Mouse (Mus musculus) induced T-regulatory cell, adult 2 months (primary cell): ENCODE measurements around the gene 9930104L06Rik.
"Not testable (repeated sequence)": the region's sequence is repeated elsewhere in the genome, so short reads cannot be mapped to it uniquely, and the experiment has no call there.

Source experiments
- DNase-seq: peaks from one replicate; pipeline ENCODE4 v3.0.0-alpha.2; 2012; ENCODE audit warnings: low read depth

The 9930104L06Rik gene

DNA sequence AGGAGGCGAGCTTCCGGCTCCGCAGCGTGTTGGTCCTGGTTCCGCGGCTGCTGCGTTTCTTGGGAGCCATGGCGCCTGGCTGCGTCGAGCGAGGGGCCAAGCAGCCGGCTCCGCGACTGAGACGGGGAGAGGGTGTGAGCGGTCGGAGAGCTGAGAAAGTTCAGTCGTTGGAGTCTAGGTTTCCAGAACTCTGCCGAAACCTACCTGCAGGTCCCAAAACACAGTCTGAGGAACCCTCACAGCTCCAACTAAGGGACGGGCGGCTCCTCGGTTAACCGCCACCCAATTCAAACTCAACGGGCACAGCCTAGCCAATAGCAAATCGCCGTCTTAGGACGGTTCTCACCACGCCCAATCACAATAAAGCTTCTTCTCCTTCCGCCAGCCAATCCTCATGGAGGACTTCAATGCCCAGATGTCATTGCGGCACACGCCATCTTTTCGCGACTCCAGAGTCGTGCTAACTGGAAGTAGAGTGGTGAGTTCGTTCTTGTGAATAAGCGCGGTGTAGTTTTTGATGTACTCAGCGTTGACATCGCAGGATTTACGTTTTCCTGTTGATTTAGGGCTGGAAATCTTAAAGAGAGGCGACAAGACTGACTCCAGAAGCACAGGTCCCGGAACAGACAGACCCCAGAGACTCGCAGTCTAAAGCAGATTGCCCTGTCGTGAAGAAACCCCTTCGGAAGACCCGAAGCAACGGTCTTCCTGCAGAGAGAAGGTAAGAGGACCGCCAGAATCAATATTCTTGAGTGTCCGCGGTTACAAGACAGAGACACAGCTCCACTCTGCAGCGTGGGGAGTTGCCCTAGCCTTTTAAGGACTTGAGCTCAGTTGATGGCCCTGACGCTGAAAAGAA, at the start of gene 9930104L06Rik:
Gene 9930104L06Rik (plus strand): TSS at position 436 of the 859 bp plus-strand sequence.
- peak; percentile 99 for DNase-seq

DNA sequence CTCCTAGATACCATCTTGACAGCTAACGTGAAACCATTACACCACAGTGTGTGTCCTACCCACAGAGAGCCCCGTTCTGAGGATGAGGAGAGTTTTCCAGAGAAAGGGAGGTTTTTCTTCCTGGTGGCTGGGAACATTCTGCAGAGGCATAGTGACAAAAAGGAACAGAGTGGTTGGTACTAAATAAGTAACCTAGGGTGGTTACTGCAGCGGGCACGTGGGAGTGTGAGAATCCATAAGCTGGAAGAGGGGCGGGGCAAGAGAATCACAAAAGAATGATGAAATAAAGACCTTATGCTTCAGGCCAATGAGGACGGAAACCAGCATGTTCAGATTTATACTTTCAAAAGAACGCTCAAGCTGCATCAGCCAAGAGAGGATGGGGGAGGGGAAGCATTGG, 48.1 kb upstream of the 9930104L06Rik start:
- DNase-seq, result no peak

DNA sequence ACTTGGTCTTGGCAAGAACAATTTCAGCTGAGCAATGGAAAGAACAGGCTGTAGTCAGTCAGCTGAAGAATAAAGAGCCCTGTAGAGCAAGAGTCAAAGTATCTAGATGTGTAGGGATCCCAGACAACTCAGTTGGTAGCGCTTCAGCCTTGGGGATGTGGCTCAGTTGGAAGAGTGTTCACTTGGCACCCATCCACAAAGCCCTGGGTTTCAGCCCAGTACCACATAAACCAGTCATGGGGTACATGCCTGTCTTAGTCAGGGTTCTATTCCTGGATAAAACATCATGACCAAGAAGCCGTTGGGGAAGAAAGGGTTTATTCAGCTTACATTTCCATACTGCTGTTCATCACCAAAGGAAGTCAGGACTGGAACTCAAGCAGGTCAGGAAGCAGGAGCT, 46.9 kb upstream of the 9930104L06Rik start:
- DNase-seq, result no peak

DNA sequence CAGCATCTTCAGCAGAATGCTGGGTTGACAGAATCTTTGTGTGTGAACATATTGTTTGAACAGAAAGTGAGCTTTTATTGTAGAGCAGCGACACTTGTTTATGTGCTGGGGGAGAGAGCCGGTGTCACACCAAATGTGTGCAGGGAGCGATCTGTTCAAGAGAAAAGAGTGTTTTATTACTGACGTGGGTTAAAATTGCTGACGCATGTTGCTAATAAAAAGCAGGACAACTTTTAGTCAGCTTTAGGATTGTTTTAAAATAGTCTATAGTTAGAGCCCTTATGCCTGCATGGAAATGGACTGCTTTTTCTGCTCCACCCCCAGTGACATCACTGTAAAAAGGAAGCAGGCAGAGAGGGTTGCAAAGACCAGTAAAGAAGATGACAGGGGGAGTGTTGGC, 46.0 kb upstream of the 9930104L06Rik start:
- DNase-seq, result no peak

DNA sequence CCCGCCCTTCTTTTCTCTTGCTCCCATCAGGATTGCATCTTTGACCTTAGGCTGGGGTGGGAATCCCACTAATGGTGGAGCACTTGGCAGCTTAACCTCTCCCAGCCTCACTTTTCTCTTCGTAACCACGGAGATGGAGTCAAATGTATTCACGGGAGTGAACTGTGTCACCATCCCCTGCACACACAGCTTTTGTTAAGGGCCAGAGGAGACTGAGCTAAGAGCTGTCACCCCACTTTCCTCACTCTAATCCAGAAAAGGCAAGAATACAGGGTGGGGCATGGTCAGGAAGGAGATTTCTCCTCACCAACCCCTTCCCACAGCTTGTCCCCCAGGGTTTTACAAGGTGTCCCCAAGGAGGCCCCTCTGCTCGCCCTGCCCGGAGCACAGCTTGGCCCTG, 43.1 kb upstream of the 9930104L06Rik start:
- no peak for DNase-seq

DNA sequence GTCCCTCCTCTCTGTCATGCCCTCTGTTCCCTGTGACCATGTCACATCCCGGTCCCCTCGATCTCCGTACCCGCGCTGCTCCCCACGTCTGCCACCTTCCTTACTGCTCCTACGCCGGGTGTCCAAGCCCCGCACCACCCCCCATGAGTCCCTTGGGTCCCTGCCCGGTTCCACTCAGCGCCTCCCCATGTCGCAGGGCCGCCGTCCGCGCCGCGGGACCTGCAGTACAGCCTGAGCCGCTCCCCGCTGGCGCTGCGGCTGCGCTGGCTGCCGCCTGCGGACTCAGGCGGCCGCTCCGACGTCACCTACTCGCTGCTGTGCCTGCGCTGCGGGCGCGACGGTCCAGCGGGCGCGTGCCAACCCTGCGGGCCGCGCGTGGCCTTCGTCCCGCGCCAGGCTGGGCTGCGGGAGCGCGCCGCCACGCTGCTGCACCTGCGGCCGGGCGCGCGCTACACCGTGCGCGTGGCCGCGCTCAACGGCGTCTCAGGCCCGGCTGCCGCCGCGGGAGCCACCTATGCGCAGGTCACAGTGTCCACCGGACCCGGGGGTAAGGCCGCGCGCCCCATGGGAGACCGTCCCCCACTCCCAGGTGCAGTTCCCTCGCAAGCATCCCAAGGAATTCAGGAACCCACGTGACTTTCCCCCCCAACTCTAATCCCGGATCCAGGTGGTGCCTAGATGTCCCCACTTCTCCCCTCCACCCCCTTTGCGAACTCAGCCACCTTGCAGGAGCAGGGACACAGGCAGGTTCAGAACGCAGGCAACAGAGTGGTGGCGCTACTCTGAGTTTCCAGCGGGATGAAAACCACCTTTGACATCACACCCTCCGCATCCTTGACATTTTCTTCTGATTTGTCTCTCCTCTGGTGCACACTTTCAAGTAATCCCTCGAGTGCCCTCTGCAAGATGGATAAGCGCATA, 42.1 kb upstream of the 9930104L06Rik start:
- DNase-seq, result no peak

DNA sequence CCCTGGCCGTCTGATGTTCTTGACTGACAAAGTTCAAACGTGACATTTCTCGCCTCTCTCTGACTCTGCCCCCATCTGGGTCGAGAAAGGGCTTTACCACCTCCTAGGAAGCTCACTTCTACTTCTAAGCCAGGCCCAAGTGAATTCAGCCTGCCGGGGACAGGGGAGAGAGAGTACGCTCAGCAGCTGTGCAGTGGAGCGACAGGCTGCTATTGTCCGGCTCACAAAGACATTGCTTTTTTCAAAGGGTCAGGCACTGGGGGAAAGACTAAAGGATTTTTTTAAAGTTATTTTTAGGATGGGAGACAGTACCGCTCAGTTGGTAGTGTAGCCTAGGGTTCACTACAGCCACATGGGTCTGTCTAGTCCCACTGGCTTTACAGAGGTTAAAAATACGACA, 38.4 kb upstream of the 9930104L06Rik start:
- no peak for DNase-seq

DNA sequence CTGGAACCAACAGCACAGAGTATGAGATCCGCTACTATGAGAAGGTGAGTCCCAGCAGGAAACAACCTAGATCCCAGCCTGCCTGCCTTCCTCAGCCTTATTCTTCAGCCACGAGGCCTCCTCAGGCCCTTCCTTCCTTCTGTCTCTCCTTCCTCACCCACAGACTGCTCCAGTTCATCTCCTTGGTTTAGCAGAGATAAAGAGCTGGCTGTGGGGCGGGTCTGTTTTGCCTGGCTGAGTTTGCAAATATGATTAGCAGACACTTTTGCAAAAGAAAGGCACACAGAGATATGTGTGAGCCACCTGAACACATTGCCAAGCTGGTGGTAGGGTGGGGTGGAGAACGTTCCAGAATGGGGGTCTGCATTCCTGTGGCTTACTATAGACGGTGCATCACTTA, 36.9 kb upstream of the 9930104L06Rik start:
- no peak for DNase-seq

DNA sequence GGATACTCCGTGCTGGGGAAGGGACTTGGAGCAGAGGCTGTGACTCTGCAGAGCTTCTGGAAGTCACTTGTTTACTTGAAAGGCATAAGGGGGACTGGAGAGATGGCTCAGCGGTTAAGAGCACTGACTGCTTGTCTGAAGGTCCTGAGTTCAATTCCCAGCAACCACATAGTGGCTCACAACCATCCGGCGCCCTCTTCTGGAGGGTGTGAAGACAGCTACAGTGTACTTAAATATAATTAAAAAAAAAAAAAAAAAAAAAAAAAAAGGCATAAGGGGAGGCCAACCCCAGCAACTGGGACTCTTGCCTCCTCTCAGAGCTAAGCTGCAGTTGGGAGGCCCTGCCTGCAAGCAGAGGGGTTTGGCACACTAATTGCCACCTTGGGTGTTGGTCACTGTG, 31.4 kb upstream of the 9930104L06Rik start:
- peak; percentile 47 for DNase-seq

DNA sequence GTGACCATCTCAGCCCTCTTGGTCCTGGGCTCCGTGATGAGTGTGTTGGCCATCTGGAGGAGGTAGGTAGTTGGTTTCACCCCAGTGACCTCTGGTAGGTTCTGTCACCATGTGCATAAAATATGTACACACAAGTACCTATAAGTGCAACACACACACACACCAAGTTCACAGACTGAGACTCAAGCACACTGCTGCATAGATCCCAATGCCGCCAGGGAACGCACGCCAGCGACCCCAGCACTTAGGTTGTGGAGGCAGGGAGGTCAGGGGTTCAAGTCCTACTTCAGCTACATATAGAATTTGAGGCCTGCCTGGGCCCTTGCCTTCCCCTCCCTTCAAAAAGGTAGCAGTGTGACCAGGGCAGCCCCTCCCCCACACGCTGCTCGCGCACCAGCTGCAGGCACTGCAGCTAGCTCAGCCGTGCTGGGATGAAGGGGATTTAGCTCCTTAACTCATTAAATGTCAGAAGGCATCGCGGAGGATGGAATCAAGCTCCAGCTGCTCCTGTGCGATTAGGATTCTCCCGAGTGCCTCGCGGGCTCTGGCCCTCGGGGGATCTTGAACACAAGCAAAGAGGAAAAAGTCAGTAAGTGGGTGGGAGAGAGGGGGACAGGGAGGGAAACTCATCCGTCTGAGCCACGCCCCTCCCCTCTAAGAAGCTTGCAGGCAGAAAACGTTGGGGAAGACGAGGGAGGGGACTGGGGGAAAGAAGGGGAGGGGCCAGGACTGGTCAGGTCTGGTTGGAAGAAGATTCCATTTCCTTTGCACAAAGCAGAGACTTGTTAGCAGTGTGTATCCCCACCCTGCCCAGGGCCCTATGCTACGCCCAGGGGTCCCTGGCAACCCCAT, 30.7 kb upstream of the 9930104L06Rik start:
- DNase-seq, result no peak

DNA sequence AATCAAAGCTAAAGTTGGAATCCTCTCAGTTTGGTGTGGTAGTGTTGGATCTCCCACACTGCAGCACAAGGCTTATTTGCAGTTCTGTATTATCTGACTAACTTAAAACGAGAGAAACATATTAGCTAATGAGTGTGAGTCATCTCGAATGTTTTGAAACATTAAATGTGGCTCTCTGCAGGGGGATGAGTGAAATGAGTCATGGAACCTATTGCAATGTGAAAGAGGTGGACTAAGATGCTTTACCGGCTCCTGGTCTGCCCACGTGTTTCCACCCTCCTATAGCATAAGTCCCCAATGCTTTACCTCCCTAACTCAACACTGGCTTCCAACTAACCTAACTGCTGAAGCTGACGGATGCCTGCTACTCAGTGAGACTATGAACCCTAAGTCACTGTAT, 8.7 kb upstream of the 9930104L06Rik start:
- peak; percentile 45 for DNase-seq

DNA sequence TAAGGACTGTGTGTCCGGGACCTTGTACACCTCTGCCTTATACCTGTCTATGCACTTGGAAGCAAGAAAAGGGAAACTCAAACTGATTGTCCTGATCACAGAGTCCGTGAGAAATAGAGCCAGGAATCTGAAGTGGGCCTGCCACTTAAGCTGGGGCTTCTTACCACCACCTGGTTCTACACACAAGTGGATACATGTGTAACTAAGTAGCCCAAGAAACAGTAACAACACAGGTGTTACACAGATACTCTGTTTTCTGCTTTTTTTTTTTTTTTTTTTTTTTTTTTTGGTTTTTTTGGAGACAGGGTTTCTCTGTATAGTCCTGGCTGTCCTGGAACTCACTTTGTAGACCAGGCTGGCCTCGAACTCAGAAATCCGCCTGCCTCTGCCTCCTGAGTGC, 2.4 kb downstream of the 9930104L06Rik start, which contains the start of gene Cdca8:
Gene Cdca8 (minus strand): TSS at position 101 of the 400 bp plus-strand sequence.
- not testable (repeated sequence) for DNase-seq

DNA sequence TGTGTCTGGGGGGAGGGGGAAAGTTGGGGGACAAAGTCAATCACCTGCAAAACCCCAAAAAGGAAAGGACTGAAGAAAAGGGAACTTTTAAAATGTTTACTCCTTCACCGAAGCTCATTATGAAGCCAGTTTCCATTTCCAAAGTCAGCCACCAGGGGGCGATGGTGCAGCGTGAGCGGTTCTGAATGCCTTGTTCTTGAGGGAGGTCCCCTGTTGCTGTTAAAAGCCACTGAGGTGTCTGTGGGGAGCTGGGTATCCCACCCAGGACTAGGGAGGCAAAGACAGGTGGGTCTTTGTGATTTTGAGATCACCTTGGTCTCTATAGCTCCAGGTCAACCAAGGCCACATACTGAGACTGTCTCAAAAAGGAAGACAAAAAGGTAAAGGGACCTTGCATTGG, 6.2 kb downstream of the 9930104L06Rik start:
- DNase-seq, result peak; percentile 87

DNA sequence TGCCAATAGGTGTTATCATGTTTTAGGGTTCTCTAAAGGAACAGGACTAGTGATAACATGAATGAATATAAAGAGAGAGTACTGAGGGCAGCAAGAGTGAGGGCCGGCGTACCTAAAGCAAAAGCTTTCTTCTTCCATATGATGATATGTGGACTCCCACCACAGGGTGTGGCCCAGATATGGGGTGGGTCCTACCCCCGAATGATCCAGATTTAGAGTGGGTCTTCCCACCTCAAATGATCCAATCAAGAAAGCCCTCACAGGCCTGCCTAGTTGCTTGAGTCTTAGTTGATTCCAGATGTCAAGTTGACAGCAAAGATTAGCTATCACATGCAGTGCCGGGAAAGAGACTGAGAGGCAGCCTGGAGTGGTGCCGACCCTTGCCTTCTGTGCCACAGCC, 6.9 kb downstream of the 9930104L06Rik start:
- no peak for DNase-seq

DNA sequence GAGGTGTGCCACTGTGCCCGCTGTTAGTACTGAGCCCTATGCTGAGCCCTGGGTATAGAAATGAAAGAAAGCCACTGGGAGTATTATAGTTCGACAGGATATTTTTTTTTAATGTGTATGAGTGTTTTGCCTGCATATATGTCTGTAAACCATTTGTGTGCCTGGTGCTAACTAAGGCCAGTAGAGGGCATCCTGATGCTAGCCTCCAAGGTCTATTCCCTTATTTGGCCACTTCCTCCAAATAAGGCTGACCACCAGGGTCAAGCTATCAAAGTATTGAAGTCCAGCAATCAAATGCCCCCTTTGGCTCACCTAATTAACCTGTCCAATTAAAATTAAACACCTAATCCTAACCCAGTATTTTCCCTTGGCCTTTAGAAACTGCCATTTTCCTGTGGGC, 8.1 kb downstream of the 9930104L06Rik start:
- DNase-seq, result no peak

DNA sequence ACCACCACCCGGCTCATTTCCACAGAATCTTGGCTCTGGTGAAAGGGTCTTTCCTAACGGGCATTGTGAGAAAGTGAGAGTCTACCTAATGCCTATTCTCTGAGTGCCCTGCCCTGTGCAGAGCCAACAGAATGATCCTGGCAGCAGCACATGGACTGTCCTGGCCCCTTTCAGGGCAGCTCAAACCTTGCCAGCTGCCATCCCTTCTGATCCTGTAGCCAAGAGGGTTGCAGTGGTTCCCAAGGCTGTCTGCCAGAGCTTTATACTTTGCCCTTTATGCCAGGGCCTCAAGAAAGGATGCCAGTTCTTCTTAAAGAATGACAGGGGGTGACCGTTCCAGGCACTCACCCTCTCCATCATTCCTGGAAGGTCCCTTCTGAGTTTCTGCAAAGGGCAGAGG, 12.6 kb downstream of the 9930104L06Rik start:
- no peak for DNase-seq

DNA sequence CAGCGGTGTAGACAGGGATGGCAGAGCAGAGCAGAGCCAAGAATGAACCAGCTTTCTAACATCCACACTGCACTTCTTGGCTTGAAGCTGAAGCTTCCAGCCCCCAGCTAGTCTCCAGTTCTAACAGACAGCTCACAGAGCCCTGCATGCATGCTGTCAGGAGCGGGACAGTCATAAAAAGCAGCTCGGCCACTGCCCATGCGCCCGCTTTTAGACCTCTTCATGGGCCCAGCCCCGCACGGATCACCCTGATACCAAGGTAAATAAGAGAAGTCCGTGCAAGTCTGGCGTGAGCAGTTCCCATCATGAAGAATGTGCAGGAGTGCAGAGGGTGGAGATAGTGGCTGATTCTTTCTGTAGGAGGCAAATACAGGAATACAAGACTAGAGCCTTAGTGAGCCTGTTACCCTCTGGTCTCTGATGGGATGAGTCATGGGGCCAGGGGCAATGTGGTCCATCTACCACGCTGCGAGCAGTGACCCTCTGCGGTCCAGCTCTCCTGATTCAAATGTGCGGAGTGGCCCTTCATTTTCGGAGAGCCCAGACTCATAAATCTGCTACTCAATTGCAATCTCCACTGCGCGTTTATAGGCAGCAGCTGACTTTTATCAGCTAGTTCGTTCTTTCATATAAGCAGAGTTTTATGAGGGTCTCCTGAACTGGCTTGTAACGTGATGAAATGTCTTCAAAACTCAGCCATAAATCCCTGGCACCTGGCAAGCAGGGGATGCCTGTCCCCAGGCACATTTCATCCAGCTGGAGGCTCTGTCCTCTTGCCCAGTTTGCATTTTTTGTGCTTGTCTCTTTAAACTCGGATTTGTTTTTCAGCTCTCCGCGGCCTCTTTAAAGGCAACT, 13.6 kb downstream of the 9930104L06Rik start:
- DNase-seq, result no peak

DNA sequence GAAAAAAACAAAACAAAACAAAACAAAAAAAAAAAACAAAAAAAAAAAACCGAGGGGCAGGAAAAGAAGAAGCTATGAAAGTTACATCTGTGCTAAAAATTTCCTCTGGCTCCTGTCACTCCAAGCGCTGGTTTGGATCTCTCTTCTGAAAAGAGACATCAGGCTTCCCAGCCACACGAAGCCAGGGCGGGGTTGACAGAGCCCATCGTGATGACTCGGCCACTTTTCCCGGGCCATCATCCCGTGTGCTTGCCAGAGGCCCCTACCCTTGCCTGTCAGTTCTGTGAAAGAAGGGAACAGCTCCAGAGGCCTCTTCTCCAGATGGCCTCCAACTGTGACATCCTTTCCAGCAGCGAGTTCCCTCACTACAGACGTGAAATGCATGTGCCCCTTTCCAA, 14.2 kb downstream of the 9930104L06Rik start:
- no peak for DNase-seq

DNA sequence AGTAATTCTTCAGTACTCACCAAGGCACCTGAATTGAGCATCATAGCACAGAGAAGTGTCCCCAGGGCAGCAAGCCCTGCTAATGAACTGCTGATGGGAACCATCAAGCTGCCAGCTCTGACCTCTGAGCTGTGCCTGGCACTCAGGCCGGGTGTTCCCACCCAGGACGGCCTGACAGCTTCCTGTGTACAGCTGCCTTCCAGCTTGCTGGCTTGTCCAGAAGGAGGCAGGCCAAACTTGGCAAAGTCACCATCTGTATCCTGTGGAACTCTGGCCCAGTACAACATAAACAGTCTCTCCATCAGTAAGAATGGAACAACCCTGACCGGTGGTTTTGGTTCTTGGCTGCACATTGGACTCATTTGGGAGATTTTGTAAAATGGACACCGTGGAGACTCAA, 16.7 kb downstream of the 9930104L06Rik start:
- DNase-seq, result no peak

DNA sequence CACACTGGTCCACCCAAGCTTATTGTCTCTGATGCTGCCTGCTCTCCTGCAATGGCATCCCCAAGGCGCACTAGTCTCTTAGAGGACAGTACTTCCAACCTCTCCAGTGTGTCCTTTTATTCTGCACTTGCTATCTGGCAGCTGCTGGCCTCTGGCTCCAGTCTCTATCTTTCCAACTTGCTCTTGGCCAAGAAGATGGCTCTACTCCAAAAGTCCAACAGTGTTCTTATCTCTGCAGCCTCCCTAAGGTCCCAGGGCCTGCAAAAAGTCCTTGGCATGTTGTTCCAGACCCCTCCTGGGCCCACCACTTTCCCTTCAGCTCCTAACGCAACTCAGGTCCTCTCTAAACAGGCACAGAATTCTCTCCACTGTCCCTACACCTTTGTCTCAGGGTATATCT, 20.4 kb downstream of the 9930104L06Rik start:
- no peak for DNase-seq

DNA sequence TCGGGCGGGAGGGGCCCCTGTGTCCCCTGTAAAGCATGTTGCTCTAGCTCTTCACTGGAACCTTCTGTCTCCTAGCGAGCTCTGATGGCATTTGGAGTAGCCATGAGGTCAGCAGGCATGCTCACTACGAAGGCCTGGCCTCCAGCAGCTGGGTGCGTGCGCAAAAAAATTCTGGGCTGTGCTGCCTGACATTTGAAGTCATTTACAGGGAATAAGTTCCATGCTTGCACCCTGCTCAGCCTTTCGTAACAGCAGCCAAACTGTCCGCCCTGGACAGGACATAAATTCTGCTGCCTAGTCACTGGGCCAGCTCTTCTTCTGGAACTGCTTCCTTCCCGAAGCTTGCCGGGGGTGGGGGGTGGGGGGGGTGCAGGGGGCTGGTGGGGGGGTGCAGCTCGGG, 22.2 kb downstream of the 9930104L06Rik start:
- no peak for DNase-seq
